Mouse (Mus musculus) adrenal gland, adult 18-20 months (tissue): Measurements from ENCODE around the gene Lcn5. TPM values are rescaled to one million over a fixed set of nuclear protein-coding genes. Genes with fewer than 3 reads are reported as not detected.

Experiments used
- DNase-seq, 2 experiments: peaks; one replicate each; pipeline ENCODE4 v3.0.0; 2021 to 2022; ENCODE audit warnings: low spot score in 2 of 2
- long read RNA-seq, 2 experiments: library from polyadenylated mRNA; stranded (forward); transcript quantifications; one replicate each; pipeline ENCODE4 v2.0.0; 2021
- total RNA-seq, 2 experiments: library from RNA; stranded (reverse); gene quantifications; 1 replicate in 1 of 2; 2 replicates in 1 of 2; pipeline ENCODE4 v1.2.3; 2021

The Lcn5 gene
- not detected for total RNA-seq
- long read RNA-seq, experiment 1 = 0 reads
- long read RNA-seq, experiment 2 = 0 reads

- DNase-seq = no peak
Measured at GRCm38 (mm10) chr2:25657652-25658051, at the start of gene Lcn5. Gene Lcn5, plus strand, starts transcription at chr2:25657952.

GRCm38 (mm10) chr2:25608671-25609070, 49.1 kb upstream of the Lcn5 start:
- DNase-seq = no peak

- no peak for DNase-seq
Measured at GRCm38 (mm10) chr2:25616398-25616797, 41.4 kb upstream of the Lcn5 start.

GRCm38 (mm10) chr2:25617578-25617977, 40.2 kb upstream of the Lcn5 start, which contains the start of gene Ccdc183:
Gene Ccdc183, minus strand, starts transcription at chr2:25617678.
- no peak for DNase-seq

GRCm38 (mm10) chr2:25620386-25620785, 37.4 kb upstream of the Lcn5 start:
- DNase-seq = no peak

GRCm38 (mm10) chr2:25620852-25621228, 36.9 kb upstream of the Lcn5 start:
- no peak for DNase-seq

GRCm38 (mm10) chr2:25621229-25622200, 36.2 kb upstream of the Lcn5 start, which contains the start of gene Tmem141:
Gene Tmem141, minus strand, starts transcription at chr2:25622005.
- DNase-seq = peak; percentile 84

GRCm38 (mm10) chr2:25625986-25626385, 31.8 kb upstream of the Lcn5 start:
- DNase-seq = no peak

- no peak for DNase-seq
Measured at GRCm38 (mm10) chr2:25627811-25628210, 29.9 kb upstream of the Lcn5 start, which contains the start of gene Fcna. Gene Fcna, minus strand, starts transcription at chr2:25628030.

GRCm38 (mm10) chr2:25628738-25629137, 29.0 kb upstream of the Lcn5 start:
- DNase-seq = no peak

GRCm38 (mm10) chr2:25633616-25634015, 24.1 kb upstream of the Lcn5 start:
- no peak for DNase-seq

GRCm38 (mm10) chr2:25634046-25634445, 23.7 kb upstream of the Lcn5 start:
- no peak for DNase-seq

- DNase-seq = peak; percentile 39 to 55
Measured at GRCm38 (mm10) chr2:25639890-25640289, 17.9 kb upstream of the Lcn5 start.

- DNase-seq = no peak
Measured at GRCm38 (mm10) chr2:25652902-25653301, 4.8 kb upstream of the Lcn5 start, which contains the start of gene Lcn8. Gene Lcn8, plus strand, starts transcription at chr2:25653120.

- no peak for DNase-seq
Measured at GRCm38 (mm10) chr2:25654502-25654901, 3.2 kb upstream of the Lcn5 start.

- no peak for DNase-seq
Measured at GRCm38 (mm10) chr2:25656691-25657090, 1.1 kb upstream of the Lcn5 start.

GRCm38 (mm10) chr2:25657246-25657645, 506 bp upstream of the Lcn5 start:
- DNase-seq = no peak

GRCm38 (mm10) chr2:25660279-25660678, 2.5 kb downstream of the Lcn5 start:
- no peak for DNase-seq

- no peak for DNase-seq
Measured at GRCm38 (mm10) chr2:25661245-25661970, 3.7 kb downstream of the Lcn5 start.

GRCm38 (mm10) chr2:25663511-25663910, 5.8 kb downstream of the Lcn5 start:
- DNase-seq = peak; percentile 70 to 77

GRCm38 (mm10) chr2:25664125-25664524, 6.4 kb downstream of the Lcn5 start:
- no peak for DNase-seq

GRCm38 (mm10) chr2:25666516-25666915, 8.8 kb downstream of the Lcn5 start:
- DNase-seq = no peak
